Mouse (Mus musculus): Measurements from ENCODE around the gene Cntrob. TPM values are rescaled to one million over a fixed set of nuclear protein-coding genes. Genes with fewer than 3 reads are reported as not detected.
"Not testable (repeated sequence)": the region's sequence is repeated elsewhere in the genome, so short reads cannot be mapped to it uniquely, and the experiment has no call there.

Gene Cntrob
- polyA plus RNA-seq, 1 experiment from 2014 or later = 27.8 TPM

GRCm38 (mm10) chr11:69325628-69326407, 2.2 kb upstream of the Cntrob start, which contains the start of gene Kcnab3:
Gene Kcnab3 (plus strand): TSS chr11:69326258.
- ATAC-seq (ENCODE audit: insufficient number of reproducible peaks, low FRiP score, low TSS enrichment, low read depth) = peak; percentile 69; the same call in 1 of the 2 replicates
- Histone ChIP-seq H3K9ac (peak within 1 kb of the TSS; percentile 37), H3K4me1 (peaks cover 44% of the 10 kb centered on the region), H3K4me3 (replicated peaks) (peak within 1 kb of the TSS; percentile 51), H3K4me2 (replicated peaks) (peak within 1 kb of the TSS; percentile 89), H3K9me3 (replicated peaks) (no peaks in the 10 kb centered on the region), H3K27me3 (peaks cover 22% of the 10 kb centered on the region), H3K36me3 (0 out of 2 replicates have a peak, but pooled peaks cover 4% of the 10 kb centered on the region), H3K27ac (replicated peaks) (peak within 1 kb of the TSS; percentile 48; the same call in 1 of the 2 replicates)
- WGBS = 11% methylated on average over 26 of the region's 26 CpGs

GRCm38 (mm10) chr11:69324749-69325148, 1.2 kb upstream of the Cntrob start:
- 87% methylated on average over 6 of the region's 6 CpGs for WGBS
- Histone ChIP-seq H3K4me3 (replicated peaks) (peak overlapping the region; percentile 67), H3K27ac (replicated peaks) (no peak overlapping the region), H3K4me1 (peaks cover 44% of the 10 kb centered on the region), H3K4me2 (replicated peaks) (peak overlapping the region; percentile 84), H3K36me3 (peaks cover 14% of the 10 kb centered on the region; the same call in 1 of the 2 replicates), H3K27me3 (peaks cover 22% of the 10 kb centered on the region), H3K9ac (no peak overlapping the region; the same call in 1 of the 2 replicates), H3K9me3 (replicated peaks) (no peaks in the 10 kb centered on the region)
- ATAC-seq (ENCODE audit: insufficient number of reproducible peaks, low FRiP score, low TSS enrichment, low read depth) = no peak

- peak overlapping the region; percentile 88 for H3K27ac ChIP-seq (replicated peaks)
- no peaks in the 10 kb centered on the region for H3K9me3 ChIP-seq (replicated peaks)
- ATAC-seq (ENCODE audit: insufficient number of reproducible peaks, low FRiP score, low TSS enrichment, low read depth) = no peak
- peaks cover 44% of the 10 kb centered on the region for H3K4me1 ChIP-seq
- H3K27me3 ChIP-seq = peaks cover 14% of the 10 kb centered on the region
- H3K4me3 ChIP-seq (replicated peaks) = peak overlapping the region; percentile 67
- peak overlapping the region; percentile 63 for H3K9ac ChIP-seq
- peak overlapping the region; percentile 84 for H3K4me2 ChIP-seq (replicated peaks)
- H3K36me3 ChIP-seq = peaks cover 32% of the 10 kb centered on the region
- WGBS = 23% methylated on average over 18 of the region's 18 CpGs
These were observed 693 bp downstream of the Cntrob start for GRCm38 (mm10) chr11:69322693-69323471.

GRCm38 (mm10) chr11:69322010-69322409, 1.6 kb downstream of the Cntrob start:
- Histone ChIP-seq H3K9ac (no peak overlapping the region), H3K4me3 (replicated peaks) (peak overlapping the region; percentile 67), H3K4me2 (replicated peaks) (peak overlapping the region; percentile 84), H3K4me1 (peaks cover 42% of the 10 kb centered on the region), H3K36me3 (peaks cover 38% of the 10 kb centered on the region), H3K27me3 (peaks cover 6% of the 10 kb centered on the region), H3K9me3 (replicated peaks) (no peaks in the 10 kb centered on the region), H3K27ac (replicated peaks) (no peak overlapping the region)
- no peak for ATAC-seq (ENCODE audit: insufficient number of reproducible peaks, low FRiP score, low TSS enrichment, low read depth)
- WGBS = 53% methylated on average over 6 of the region's 6 CpGs

GRCm38 (mm10) chr11:69321580-69321979, 2.0 kb downstream of the Cntrob start:
- no peak overlapping the region for H3K27ac ChIP-seq (replicated peaks)
- H3K36me3 ChIP-seq = peaks cover 38% of the 10 kb centered on the region
- no peak overlapping the region for H3K4me2 ChIP-seq (replicated peaks)
- 95% methylated on average over 6 of the region's 6 CpGs for WGBS
- no peak overlapping the region for H3K4me3 ChIP-seq (replicated peaks)
- no peak for ATAC-seq (ENCODE audit: insufficient number of reproducible peaks, low FRiP score, low TSS enrichment, low read depth)
- no peaks in the 10 kb centered on the region for H3K9me3 ChIP-seq (replicated peaks)
- H3K9ac ChIP-seq = no peak overlapping the region
- H3K27me3 ChIP-seq = peaks cover 1% of the 10 kb centered on the region; the same call in 1 of the 2 replicates
- peaks cover 38% of the 10 kb centered on the region for H3K4me1 ChIP-seq

- ATAC-seq (ENCODE audit: insufficient number of reproducible peaks, low FRiP score, low TSS enrichment, low read depth); H3K9ac ChIP-seq; H3K4me2 ChIP-seq (replicated peaks); H3K27ac ChIP-seq (replicated peaks); H3K27me3 ChIP-seq; H3K4me3 ChIP-seq (replicated peaks); H3K9me3 ChIP-seq (replicated peaks): not testable (repeated sequence)
- 86% methylated on average over 3 of the region's 3 CpGs for WGBS
- H3K36me3 ChIP-seq = peaks cover 49% of the 10 kb centered on the region
- peaks cover 15% of the 10 kb centered on the region for H3K4me1 ChIP-seq
These were observed 5.6 kb downstream of the Cntrob start for GRCm38 (mm10) chr11:69318000-69318399.

- Histone ChIP-seq H3K4me3 (replicated peaks) (no peak overlapping the region), H3K4me2 (replicated peaks) (no peak overlapping the region), H3K9me3 (replicated peaks) (no peaks in the 10 kb centered on the region), H3K9ac (no peak overlapping the region), H3K27me3 (no peaks in the 10 kb centered on the region), H3K4me1 (no peaks in the 10 kb centered on the region), H3K36me3 (peaks cover 64% of the 10 kb centered on the region), H3K27ac (replicated peaks) (no peak overlapping the region)
- 94% methylated on average over 6 of the region's 6 CpGs for WGBS
- no peak for ATAC-seq (ENCODE audit: insufficient number of reproducible peaks, low FRiP score, low TSS enrichment, low read depth)
These were observed 7.2 kb downstream of the Cntrob start for GRCm38 (mm10) chr11:69316361-69316760.

GRCm38 (mm10) chr11:69311266-69311665, 12.3 kb downstream of the Cntrob start:
- 0 out of 2 replicates have a peak, but pooled peaks have one; percentile 60 for ATAC-seq (ENCODE audit: insufficient number of reproducible peaks, low FRiP score, low TSS enrichment, low read depth)
- Histone ChIP-seq H3K27me3 (no peaks in the 10 kb centered on the region), H3K4me2 (replicated peaks) (no peak overlapping the region), H3K27ac (replicated peaks) (no peak overlapping the region), H3K4me3 (replicated peaks) (no peak overlapping the region), H3K36me3 (peaks cover 70% of the 10 kb centered on the region), H3K9me3 (replicated peaks) (no peaks in the 10 kb centered on the region), H3K9ac (no peak overlapping the region), H3K4me1 (no peaks in the 10 kb centered on the region)
- WGBS = 77% methylated on average over 7 of the region's 7 CpGs

- whole genome bisulfite sequencing = 95% methylated on average over 2 of the region's 2 CpGs
- H3K27ac ChIP-seq (replicated peaks) = no peak overlapping the region
- ATAC-seq (ENCODE audit: insufficient number of reproducible peaks, low FRiP score, low TSS enrichment, low read depth) = no peak
- H3K9me3 ChIP-seq (replicated peaks) = no peaks in the 10 kb centered on the region
- H3K27me3 ChIP-seq = no peaks in the 10 kb centered on the region
- no peak overlapping the region for H3K4me2 ChIP-seq (replicated peaks)
- H3K9ac ChIP-seq = no peak overlapping the region
- no peaks in the 10 kb centered on the region for H3K4me1 ChIP-seq
- no peak overlapping the region for H3K4me3 ChIP-seq (replicated peaks)
- H3K36me3 ChIP-seq = peaks cover 86% of the 10 kb centered on the region
These were observed 17.5 kb downstream of the Cntrob start for GRCm38 (mm10) chr11:69306039-69306438.

GRCm38 (mm10) chr11:69305291-69305690, 18.3 kb downstream of the Cntrob start:
- Histone ChIP-seq H3K27me3 (no peaks in the 10 kb centered on the region), H3K4me3 (replicated peaks) (no peak overlapping the region), H3K36me3 (peaks cover 84% of the 10 kb centered on the region), H3K4me1 (no peaks in the 10 kb centered on the region), H3K4me2 (replicated peaks) (no peak overlapping the region), H3K9me3 (replicated peaks) (no peaks in the 10 kb centered on the region), H3K27ac (replicated peaks) (no peak overlapping the region), H3K9ac (no peak overlapping the region)
- 90% methylated on average over 9 of the region's 9 CpGs for WGBS
- ATAC-seq (ENCODE audit: insufficient number of reproducible peaks, low FRiP score, low TSS enrichment, low read depth) = no peak

- H3K4me1 ChIP-seq = no peaks in the 10 kb centered on the region
- H3K9ac ChIP-seq = no peak overlapping the region
- H3K36me3 ChIP-seq = peaks cover 68% of the 10 kb centered on the region
- no peaks in the 10 kb centered on the region for H3K9me3 ChIP-seq (replicated peaks)
- H3K4me3 ChIP-seq (replicated peaks) = no peak overlapping the region
- no peak overlapping the region for H3K4me2 ChIP-seq (replicated peaks)
- no peaks in the 10 kb centered on the region for H3K27me3 ChIP-seq
- 83% methylated on average over 7 of the region's 7 CpGs for WGBS
- H3K27ac ChIP-seq (replicated peaks) = no peak overlapping the region
- no peak for ATAC-seq (ENCODE audit: insufficient number of reproducible peaks, low FRiP score, low TSS enrichment, low read depth)
These were observed 20.8 kb downstream of the Cntrob start for GRCm38 (mm10) chr11:69302817-69303216.

Measured in embryonic facial prominence, embryonic 15.5 days (tissue).